Mouse (Mus musculus) adipocyte (in vitro differentiated cells): Measurements from ENCODE around the gene Actr1b.
"Not testable (repeated sequence)": the region's sequence is repeated elsewhere in the genome, so short reads cannot be mapped to it uniquely, and the experiment has no call there.

Experiments
- DNase-seq: peaks from one replicate; pipeline ENCODE4 v3.0.0-alpha.2; 2016; ENCODE audit warnings: low spot score

Gene Actr1b

DNA sequence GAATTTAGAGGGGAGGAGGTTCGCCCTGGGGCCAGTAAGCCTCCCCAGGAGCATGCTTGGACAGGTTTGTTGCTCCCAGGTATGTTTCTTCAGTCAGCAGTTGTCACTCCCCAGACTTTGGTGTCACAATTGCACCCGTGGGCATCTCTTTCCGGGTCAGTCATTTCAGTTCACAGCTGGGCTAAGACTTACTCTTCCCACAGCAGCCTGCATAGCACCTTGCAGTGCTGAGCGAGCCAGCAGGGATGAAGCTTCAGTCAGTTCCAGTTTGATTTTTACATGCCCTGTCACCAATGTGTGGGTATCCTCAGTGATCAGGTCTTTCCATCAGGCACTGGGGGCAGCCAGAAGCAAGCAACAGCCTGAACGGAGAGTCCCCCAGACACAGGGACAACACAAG lies 17.2 kb downstream of the Actr1b start:
- no peak for DNase-seq

DNA sequence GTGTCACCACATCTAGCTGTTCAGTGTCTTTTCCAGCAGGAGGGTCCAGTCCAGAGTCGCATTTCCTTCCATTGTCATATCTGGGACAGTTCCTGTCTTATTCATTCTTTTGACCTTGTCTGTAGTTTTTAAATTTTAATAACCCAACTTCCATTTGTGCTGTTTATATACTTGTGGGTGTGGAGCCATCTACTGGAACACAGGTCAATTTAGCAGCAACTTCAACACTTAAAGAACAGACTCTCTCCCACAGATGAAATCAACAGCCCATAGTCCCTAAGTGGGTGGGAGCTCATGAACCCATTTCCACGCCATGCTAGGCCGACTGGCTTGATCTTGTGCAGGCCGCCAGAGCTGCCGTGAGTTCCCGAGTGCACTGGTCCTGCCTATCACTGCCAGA lies 17.8 kb downstream of the Actr1b start:
- DNase-seq: no peak

DNA sequence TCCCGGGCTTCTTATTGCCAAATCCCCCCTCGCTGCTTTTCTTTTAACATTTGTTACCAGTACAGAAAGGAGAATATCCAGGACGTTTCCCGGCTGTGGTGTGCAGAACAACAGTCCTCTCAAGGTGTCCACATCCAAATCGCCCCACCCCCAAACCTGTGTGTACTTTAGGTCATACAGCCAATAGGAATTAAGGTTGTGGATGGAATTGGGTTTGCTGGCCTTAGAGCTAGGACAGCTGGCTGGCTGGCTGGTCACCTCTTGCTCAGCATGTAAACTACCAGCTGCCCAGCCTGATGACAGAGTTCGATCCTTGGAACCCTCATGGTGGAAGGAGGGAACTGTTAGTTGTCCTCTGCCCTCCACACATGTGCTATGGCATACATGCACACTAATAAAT lies 19.4 kb downstream of the Actr1b start:
- DNase-seq: no peak

DNA sequence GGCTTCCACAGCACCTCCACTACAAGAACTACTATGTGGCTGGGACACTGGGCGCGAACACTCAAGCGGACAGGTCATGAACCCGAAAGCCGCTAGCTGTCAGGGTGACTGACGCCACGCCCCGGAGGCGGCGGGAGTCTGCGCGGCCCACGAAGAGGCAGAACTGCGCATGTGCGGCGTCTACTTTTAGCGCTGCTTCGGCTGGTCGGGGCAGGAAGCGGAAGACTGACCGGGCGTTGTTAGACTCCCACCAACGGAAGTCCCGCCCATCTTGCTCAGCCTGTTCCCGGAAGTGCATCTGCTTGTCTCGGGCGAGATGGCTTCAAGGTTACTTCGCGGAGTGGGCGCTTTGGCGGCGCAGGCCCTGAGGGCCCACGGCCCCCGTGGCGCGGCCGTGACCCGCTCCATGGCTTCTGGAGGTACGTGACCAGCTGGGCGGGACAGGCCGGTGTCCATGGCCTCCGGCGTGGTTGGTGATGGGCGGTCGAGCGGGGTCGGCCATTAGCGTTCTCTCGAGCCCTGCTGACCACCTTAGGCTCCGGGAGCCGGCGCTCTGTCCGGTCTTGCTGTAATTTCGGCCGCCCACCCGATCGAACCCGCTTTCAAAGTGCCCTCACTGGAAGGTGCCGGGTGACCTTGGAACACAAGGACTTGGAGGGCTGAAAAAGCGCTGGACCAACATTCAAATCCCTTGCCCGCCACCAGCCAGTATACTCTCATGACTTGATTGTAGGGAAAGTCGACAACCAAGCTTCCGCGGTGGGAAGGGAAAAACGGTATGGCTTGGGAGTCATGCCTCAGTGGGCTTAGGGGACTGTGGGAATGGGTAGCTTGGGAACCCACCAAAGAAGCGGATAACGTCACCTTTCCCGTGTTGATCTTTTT lies 22.7 kb downstream of the Actr1b start, which contains the start of gene Cox5b:
Cox5b (plus strand) TSS at position 179 of the 885 bp plus-strand sequence.
- peak; percentile 99 for DNase-seq

DNA sequence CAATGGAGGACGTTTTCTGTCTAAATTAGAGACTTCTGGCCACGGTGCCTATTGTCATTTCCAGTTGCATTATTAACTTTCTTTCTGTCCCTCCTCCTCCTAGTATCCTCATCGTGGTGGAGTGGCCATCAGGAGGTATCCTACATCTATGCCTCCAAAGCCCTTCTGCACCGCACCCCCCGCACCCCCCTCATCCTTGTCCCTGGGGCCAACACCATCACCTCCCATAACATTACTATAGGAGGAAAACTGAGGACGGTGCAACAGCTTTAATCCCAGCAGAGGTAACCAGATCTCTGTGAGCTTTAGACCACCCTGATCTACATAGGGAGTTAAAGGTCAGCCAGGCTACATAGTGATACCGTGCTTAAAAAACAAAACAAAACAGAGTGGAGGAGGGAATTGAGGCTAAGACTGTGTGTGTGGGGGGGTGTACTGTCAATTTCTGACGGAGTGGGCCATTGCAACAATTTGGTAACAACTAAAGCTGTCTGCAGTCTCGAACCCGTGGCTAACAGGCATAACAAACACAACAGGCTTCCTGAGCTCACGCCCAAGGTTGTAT lies 23.5 kb downstream of the Actr1b start:
- DNase-seq: no peak

DNA sequence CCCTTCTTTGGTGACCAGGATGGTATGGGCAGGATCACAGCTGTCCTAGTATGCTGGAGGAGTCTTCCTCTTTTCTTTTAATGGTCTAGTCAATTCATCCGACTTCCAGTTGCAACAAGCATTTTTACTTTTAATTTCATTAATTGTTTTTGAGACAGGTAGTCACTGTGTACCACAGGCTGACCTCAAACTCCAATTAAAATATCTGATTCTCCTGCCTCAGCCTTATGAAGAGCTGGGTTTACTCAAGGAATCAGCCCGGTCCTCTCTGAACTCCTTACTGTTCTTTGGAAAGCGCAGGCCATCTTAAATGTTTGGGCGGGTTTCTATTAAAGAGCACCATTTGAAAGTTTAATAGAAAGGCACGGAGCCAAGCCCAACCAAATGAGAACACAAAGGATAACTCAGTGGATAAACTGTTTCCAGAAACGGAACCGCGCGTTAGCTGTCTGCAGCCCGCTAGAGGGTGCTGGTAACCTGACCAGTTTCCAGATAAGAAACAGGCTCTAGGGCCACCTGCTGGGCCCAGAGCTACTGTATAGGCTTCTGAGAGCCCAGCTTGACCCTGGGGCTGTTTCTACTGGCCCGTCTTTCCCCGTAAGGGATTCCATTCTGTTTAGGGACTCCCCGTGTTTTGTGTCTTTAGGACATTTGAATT lies 30.3 kb downstream of the Actr1b start:
- peak; percentile 85 for DNase-seq

DNA sequence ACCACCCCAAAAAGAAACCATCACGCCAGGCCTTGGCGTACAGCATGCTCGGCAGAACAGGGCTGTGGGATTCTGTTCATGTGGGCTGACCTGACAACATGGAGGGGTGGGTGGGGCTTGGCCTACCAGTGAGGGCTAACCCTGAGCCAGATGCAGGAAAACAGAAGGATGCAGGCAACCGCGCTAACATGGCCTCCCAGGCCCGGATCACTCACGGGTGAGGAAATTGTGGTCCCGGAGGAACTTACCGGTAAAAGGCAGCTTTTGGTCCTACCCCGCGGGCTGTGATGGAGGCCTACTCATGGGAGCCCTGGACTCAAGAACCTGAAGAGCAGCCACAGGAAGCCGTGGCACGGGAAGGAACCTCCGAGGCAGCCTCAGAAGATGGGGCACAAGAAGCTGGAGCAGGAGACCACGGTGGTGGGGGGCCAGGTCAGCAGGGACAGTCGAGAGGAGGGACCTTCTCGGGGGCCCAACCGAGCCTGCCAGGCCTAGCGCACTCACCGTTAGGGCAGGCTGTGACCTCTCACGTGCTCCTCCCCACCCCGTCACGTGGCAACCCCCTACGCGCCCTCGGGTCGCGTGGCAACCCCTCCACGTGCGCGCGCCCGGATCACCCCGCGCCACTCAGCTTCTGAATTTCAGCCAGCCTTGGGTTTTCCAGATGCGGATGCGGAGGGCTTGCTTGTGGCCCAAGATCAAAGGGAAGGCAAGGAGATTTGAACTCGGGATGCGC lies 31.4 kb downstream of the Actr1b start, which contains the start of gene Fam178b:
Fam178b (minus strand) TSS at position 564 of the 736 bp plus-strand sequence.
- no peak for DNase-seq

DNA sequence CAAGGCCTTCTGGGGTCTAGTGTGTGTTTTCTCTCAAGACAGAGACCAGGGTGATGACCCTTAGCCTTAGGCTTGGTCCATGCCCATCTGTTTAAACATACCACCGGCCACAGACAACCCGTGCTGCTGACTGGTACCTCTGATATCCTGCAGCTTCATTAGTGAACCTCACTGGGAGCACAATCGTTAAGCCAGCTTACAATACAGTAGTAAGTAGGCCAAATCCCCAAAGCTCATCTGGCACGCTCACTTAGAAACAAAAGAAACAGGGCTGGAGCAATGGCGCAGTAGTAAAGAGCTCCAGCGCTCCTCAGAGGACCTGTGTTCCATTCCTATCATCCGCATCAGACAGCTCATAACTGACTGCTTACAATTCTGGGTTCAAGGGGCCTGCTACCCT lies 33.3 kb downstream of the Actr1b start:
- no peak for DNase-seq

DNA sequence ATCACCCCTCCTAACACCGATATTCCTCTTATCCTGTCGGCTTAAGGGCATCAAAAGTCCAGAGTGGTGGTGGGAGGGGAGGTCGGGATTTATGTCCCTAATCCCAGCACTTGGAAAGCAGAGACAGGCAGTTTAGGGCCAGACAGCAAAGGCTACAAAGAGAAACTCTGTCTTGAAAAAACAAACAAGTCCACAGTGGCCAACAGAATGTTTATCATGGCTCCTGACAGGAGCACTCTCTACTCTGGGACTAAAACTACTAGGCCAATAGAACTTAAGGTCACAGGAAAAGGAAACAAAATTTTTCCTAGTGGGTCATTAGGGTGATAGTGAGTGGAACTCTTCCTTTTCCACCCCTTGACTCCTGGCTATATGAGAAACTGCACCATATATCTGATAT lies 39.3 kb downstream of the Actr1b start:
- peak; percentile 60 for DNase-seq

DNA sequence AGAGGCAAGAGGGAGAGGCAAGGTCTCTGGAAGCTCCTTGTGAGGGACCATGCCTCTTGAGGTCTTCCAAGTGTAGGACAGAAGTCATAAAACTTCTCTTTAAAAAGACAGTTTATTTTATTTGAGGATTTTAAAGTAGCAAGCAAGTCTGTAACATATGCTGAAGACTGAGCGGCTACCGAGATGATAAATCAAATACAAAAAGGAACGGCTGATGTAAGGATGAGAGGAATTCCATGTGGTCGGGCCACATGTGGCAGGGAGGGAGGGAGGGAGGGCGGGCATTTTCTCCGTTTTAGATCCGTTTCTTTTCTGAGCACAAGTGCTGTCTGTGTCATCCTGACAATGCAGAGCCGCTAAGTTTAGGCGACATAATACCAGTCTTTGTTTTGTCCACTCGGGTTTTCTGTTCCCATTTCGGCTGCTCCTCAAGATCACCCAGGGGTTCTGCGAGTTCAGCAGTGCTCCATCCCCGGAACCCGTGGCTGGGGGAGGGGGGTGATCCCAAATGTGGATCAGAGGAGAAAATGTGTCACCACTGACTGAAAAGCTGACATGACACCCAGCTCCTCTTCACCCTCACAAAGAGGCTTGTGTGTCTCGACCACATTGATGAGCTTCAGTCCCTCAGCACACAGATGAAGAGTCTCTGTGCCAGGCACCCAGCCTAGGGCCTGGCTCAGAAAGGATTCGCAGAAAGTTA lies 41.4 kb downstream of the Actr1b start:
- DNase-seq: no peak

DNA sequence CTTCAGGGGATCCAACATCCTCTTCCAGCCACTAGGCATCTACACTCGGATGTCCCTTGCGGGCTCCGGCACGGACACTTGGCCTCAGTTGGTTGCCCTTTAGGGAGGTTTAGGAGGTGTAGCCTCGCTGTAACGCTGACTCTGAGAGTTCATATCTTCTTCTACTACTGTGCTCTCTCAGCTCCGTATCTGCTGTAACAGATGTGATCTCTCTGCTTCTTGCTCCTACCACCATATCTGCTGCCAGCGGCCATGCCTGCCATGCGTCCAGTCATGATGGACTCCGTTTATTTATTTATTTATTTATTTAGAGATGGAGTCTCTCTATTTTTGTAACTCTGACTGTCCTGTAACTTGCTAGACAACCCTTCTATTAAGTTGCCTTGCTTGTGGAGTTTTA lies 43.0 kb downstream of the Actr1b start:
- DNase-seq: no peak

DNA sequence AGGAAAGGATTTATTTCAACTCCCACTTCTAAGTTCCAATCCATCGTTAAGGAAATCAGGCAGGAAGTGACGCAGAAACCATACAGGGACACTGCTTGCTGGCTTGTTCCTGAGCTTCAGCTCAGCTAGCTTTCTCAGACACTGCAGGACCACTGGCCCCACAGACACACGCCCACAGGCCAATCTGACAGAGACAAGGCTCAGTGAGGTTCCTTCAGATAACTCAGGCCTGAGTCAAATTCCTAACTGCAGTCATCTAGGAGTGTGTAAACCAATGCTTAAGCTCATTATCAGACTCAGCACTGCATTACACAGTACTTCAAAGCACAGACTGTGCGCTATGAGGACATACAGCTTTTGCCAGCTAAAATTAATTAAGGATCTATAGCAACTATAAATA lies 44.0 kb downstream of the Actr1b start:
- no peak for DNase-seq

DNA sequence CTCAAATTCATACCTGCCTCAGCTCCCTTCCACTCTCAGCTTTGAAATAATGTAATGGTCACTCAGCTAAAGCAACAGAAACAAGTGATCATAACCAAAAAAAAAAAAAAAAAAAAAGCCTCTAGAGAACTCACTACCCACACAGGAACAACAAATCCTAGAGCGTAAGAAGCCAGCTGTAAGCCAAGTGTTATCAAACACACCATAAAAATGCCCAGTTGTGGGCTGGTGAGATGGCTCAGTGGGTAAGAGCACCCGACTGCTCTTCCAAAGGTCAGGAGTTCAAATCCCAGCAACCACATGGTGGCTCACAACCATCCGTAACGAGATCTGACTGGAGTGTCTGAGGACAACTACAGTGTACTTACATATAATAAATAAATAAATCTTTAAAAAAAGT lies 46.2 kb downstream of the Actr1b start:
- not testable (repeated sequence) for DNase-seq

DNA sequence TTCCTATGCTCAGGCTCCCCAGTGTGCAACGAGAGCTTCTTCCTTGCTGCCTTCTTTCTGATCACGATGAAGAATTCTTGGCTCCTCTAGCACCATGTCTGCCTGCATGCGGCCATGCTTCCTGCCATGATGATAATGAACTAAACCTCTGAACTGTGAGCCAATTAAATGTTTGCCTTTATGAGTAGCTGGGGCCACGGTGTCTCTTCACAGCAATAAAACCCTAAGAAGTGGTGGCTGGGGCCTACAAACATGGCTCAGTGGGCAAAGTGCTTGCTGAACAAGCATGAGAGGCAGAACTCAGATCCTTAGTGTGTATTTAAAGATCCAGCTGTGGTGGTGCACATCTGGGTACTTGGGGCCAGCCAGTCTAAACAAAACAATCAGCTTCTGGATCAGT lies 48.3 kb downstream of the Actr1b start:
- no peak for DNase-seq

DNA sequence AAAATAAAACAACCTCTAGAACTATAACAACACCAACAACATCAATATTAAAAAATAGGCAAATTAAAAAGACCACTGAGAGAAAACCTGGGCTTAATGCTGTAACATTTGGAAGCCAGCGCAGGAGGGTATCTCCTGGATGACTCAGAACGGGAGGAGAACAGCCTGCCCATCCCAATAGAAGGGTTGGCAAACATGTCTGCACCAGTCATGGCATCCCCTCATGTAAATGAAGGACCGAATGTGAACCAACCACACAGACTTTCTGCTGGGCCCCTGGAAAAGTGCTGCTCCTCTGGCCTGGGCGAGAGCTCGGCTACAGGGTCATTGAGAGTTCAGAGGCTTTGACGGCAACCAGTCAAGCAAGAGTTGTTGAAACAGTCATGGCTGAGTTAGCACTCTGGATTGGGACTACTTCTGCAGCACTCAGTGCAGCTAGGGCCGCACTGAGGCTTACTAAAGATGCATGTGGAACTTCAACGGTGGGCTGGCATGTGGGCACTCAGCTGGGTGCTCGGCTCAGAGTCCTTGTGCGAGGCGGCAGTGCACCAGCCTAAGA lies 49.0 kb downstream of the Actr1b start:
- DNase-seq: no peak

DNA sequence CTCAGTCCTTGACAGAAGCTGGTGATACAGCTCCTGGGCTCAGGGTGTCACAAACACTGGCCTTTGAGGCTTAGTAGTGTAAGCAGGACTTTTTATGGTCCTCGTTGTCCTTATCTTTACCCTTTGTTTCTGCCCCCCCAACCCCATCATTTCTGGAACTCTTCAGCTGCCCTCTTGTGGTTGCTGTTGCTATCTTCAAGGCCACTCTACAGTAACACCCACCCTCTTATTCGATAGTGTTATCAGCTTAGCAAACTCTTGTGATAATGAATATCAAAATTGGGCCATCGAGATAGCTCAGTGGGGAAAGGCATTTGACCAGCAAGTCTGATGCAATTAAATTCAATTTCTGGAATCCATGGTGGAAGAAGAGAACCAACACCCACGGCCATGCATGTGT lies 49.8 kb downstream of the Actr1b start:
- DNase-seq: peak; percentile 50

DNA sequence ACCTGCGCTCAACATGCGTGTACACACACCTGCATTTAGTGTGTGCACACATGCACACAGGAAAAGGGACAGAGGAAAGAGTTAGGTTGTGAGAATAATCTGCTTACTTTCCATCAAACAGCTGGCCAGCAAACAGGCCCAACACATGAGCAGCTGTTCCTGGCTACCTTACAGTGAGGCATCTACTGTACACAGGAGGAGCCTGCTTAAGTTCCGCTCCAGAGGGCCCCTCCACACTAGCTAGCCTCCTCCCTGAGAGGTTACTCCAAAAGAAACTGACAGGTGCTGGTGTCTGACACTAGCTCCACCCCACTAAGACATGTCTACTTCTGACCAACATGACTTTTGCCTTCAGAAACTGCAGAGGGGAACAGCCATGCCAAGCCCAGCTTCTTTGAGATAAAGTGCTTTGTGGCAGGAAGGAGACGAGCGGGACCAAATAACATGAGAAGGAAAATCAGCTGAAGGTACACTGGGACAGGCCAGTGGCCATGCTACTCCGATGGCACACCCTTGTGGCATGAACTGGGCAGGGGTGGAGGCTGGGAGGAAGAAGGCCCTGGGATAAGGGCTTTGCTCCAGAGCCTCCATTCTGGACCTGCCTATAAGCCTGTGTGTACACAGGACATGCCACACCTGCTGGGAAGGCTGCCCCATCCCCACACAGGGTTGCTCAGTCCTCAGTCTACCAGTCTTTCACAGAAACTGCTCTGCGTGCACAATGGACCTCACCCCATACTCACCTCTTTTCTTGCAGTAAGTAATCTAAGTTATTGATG lies 55.4 kb downstream of the Actr1b start:
- DNase-seq: peak; percentile 18

DNA sequence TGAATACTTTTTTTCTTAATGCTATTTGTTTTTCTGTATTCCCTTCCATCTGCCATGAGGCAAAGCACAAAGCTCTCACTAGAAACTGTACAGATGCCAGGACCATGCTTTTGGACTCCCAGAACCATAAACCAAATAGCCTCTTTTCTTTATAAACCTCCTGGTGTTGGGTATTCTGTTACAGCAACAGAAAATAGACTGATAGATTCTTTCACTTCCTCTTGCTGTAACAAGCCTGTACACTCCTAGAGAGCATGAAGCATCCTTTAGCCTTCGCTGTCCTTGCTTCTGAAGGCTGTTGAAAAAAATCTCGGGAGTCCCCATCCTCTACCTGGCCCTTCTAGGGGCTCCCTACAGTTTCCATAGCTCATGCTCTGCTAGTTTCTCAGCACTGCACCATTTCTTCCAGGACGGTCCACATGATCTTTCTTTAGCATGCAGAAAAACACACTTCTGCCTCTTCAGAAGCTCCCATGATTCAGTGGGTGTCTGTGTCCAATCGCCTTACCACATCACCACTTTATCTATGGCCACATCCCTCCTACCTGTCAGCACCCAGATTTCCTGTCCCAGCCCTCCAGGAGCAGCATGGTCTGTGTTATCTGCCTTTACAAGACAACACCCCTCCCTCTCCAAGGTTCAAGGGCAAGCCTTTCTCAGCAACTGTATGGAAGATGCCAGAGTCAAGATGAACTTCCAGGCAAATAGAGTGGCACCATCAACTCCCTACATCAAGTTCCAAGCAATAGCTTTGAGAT lies 56.4 kb downstream of the Actr1b start:
- DNase-seq: no peak

DNA sequence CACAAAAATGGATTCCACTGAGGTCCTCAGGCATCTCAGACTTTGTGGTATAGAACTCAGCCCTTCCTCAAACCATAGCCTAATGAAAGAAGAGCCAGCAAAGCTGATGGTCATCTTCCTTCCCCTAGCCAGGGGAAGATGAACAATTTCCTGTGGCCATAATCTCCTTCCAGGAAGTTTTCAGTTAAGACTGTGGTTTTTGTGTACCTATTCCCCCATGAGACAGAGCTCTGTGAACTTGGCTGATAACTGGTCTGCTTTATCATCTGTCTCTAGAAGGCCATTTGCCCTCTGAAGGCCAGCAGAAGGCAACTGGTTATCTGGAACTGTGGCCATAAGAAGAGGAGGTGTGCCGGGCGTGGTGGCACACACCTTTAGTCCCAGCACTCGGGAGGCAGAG lies 58.0 kb downstream of the Actr1b start:
- no peak for DNase-seq

DNA sequence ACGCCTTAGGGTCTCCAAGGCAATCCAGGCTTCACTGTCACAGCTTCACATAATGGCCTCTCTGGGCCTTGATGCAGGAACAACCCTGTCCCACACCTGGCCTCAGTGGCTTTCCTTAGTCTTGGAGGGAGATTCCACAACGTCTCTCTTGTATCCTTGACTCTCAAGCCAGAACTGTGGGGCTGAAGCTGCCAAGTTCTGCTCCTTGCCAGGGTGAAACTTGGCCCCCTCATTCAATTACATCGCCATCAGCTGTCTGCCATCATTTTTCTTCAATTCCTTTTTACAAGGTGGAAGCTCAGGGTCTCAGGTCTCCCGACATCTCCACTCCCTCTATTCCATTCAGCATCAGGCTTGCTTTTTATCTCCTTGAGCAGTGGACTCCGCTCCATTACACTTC lies 59.2 kb downstream of the Actr1b start:
- no peak for DNase-seq
